Mouse (Mus musculus) limb, embryonic 10.5 days (tissue): ENCODE measurements at regions not wholly inside any gene's neighbourhood (a gene's known extent, or its start where the extent isn't known, plus 50 kb on each side); places are given as distances from the start of the nearest gene placed in this dataset.

Source experiments
- DNase-seq: peaks from one replicate; pipeline ENCODE4 v3.0.0-alpha.2; 2017; ENCODE audit warnings: low spot score
- H3K27ac ChIP-seq: fragments of 300-500 bp; sonication (generic); 2 replicates; pipeline ENCODE4 v1.5.1; 2016; ENCODE audit warnings: mild to moderate bottlenecking
- H3K27me3 ChIP-seq: fragments of 300-500 bp; sonication (generic); 2 replicates; pipeline ENCODE4 v1.6.1; 2016; ENCODE audit warnings: low read depth, mild to moderate bottlenecking; ENCODE audit not compliant: poor library complexity, severe bottlenecking
- H3K36me3 ChIP-seq: fragments of 300-500 bp; sonication (generic); 2 replicates; pipeline ENCODE4 v1.6.1; 2016; ENCODE audit warnings: mild to moderate bottlenecking, moderate library complexity
- H3K4me1 ChIP-seq: fragments of 300-500 bp; sonication (generic); 2 replicates; pipeline ENCODE4 v1.6.1; 2016
- H3K4me3 ChIP-seq: fragments of 300-500 bp; sonication (generic); 2 replicates; pipeline ENCODE4 v1.5.1; 2016; ENCODE audit warnings: mild to moderate bottlenecking, moderate library complexity
- H3K9me3 ChIP-seq: fragments of 300-500 bp; sonication (generic); replicated peaks from 2 replicates; pipeline ENCODE4 v1.6.1; 2016; ENCODE audit warnings: mild to moderate bottlenecking
- WGBS: fragments of 180-500 bp; shearing (Covaris S2); methylation state at CpG from one replicate; pipeline ENCODE4 v1.1.7; 2016; 5-methylcytosine and 5-hydroxymethylcytosine counted together

- no peak overlapping the region for H3K27ac ChIP-seq
Observed at GRCm38 (mm10) chr9:122437464-122437863, 86.1 kb downstream of the Abhd5 start.

GRCm38 (mm10) chr9:122446387-122447105 is 95.1 kb downstream of the Abhd5 start:
- Histone ChIP-seq H3K27ac (no peak overlapping the region), H3K36me3 (no peaks in the 10 kb centered on the region), H3K4me3 (no peak overlapping the region), H3K4me1 (no peaks in the 10 kb centered on the region), H3K27me3 (no peaks in the 10 kb centered on the region), H3K9me3 (no peaks in the 10 kb centered on the region)
- 72% methylated on average over 5 of the region's 5 CpGs for WGBS
- DNase-seq: no peak

More at GRCm38 (mm10) chr9:122437464-122437863, 86.1 kb downstream of the Abhd5 start:
- no peaks in the 10 kb centered on the region for H3K9me3 ChIP-seq
- no peak overlapping the region for H3K4me3 ChIP-seq
- H3K4me1 ChIP-seq: no peaks in the 10 kb centered on the region
- no peaks in the 10 kb centered on the region for H3K36me3 ChIP-seq
- DNase-seq: no peak
- WGBS: 85% methylated on average over 4 of the region's 4 CpGs
- H3K27me3 ChIP-seq: no peaks in the 10 kb centered on the region

GRCm38 (mm10) chr9:122447568-122447967 is 96.2 kb downstream of the Abhd5 start:
- no peaks in the 10 kb centered on the region for H3K27me3 ChIP-seq
- no peak for DNase-seq
- H3K4me1 ChIP-seq: no peaks in the 10 kb centered on the region
- no peak overlapping the region for H3K27ac ChIP-seq
- 77% methylated on average over 7 of the region's 7 CpGs for WGBS
- no peaks in the 10 kb centered on the region for H3K9me3 ChIP-seq
- no peaks in the 10 kb centered on the region for H3K36me3 ChIP-seq
- H3K4me3 ChIP-seq: no peak overlapping the region

GRCm38 (mm10) chr9:122448342-122448741 is 96.9 kb downstream of the Abhd5 start:
- H3K36me3 ChIP-seq: no peaks in the 10 kb centered on the region
- no peaks in the 10 kb centered on the region for H3K9me3 ChIP-seq
- H3K4me3 ChIP-seq: no peak overlapping the region
- no peaks in the 10 kb centered on the region for H3K27me3 ChIP-seq
- 83% methylated on average over 4 of the region's 4 CpGs for WGBS
- DNase-seq: no peak
- no peaks in the 10 kb centered on the region for H3K4me1 ChIP-seq
- H3K27ac ChIP-seq: no peak overlapping the region

GRCm38 (mm10) chr9:122450524-122450923 is 99.1 kb downstream of the Abhd5 start:
- Histone ChIP-seq H3K36me3 (no peaks in the 10 kb centered on the region), H3K9me3 (no peaks in the 10 kb centered on the region), H3K4me3 (no peak overlapping the region), H3K27ac (no peak overlapping the region), H3K4me1 (no peaks in the 10 kb centered on the region), H3K27me3 (no peaks in the 10 kb centered on the region)
- WGBS: 88% methylated on average over 5 of the region's 5 CpGs
- DNase-seq: no peak

- WGBS: 90% methylated on average over 8 of the region's 8 CpGs
- no peaks in the 10 kb centered on the region for H3K27me3 ChIP-seq
Observed at GRCm38 (mm10) chr9:122455301-122455700, 103.9 kb downstream of the Abhd5 start.

GRCm38 (mm10) chr9:122455779-122456178 is 104.4 kb downstream of the Abhd5 start:
- Histone ChIP-seq H3K4me1 (no peaks in the 10 kb centered on the region), H3K27ac (no peak overlapping the region), H3K27me3 (no peaks in the 10 kb centered on the region), H3K9me3 (no peaks in the 10 kb centered on the region), H3K36me3 (no peaks in the 10 kb centered on the region), H3K4me3 (no peak overlapping the region)
- WGBS: 79% methylated on average over 6 of the region's 6 CpGs
- no peak for DNase-seq

More at GRCm38 (mm10) chr9:122455301-122455700, 103.9 kb downstream of the Abhd5 start:
- no peaks in the 10 kb centered on the region for H3K9me3 ChIP-seq
- no peaks in the 10 kb centered on the region for H3K36me3 ChIP-seq
- H3K27ac ChIP-seq: no peak overlapping the region
- H3K4me3 ChIP-seq: no peak overlapping the region
- no peaks in the 10 kb centered on the region for H3K4me1 ChIP-seq
- DNase-seq: no peak

GRCm38 (mm10) chr9:122459491-122459890 is 108.1 kb downstream of the Abhd5 start:
- H3K36me3 ChIP-seq: no peaks in the 10 kb centered on the region
- 82% methylated on average over 6 of the region's 6 CpGs for WGBS
- H3K27me3 ChIP-seq: no peaks in the 10 kb centered on the region
- H3K27ac ChIP-seq: no peak overlapping the region
- H3K4me1 ChIP-seq: no peaks in the 10 kb centered on the region
- no peak for DNase-seq
- H3K4me3 ChIP-seq: no peak overlapping the region
- H3K9me3 ChIP-seq: no peaks in the 10 kb centered on the region

GRCm38 (mm10) chr9:122471539-122471938 is 120.1 kb downstream of the Abhd5 start:
- Histone ChIP-seq H3K27me3 (no peaks in the 10 kb centered on the region), H3K4me1 (no peaks in the 10 kb centered on the region), H3K27ac (no peak overlapping the region), H3K36me3 (no peaks in the 10 kb centered on the region), H3K4me3 (no peak overlapping the region), H3K9me3 (no peaks in the 10 kb centered on the region)
- no peak for DNase-seq
- WGBS: 100% methylated on average over 2 of the region's 2 CpGs

- peak; percentile 56 for DNase-seq
- no peaks in the 10 kb centered on the region for H3K36me3 ChIP-seq
- H3K27ac ChIP-seq: no peak overlapping the region
- WGBS: 50% methylated on average over 3 of the region's 3 CpGs
- no peak overlapping the region for H3K4me3 ChIP-seq
- no peaks in the 10 kb centered on the region for H3K9me3 ChIP-seq
- H3K4me1 ChIP-seq: no peaks in the 10 kb centered on the region
- H3K27me3 ChIP-seq: no peaks in the 10 kb centered on the region
Observed at GRCm38 (mm10) chr9:122476356-122476755, 124.9 kb downstream of the Abhd5 start.

GRCm38 (mm10) chr9:122487001-122487400 is 135.6 kb downstream of the Abhd5 start:
- Histone ChIP-seq H3K27me3 (no peaks in the 10 kb centered on the region), H3K4me1 (no peaks in the 10 kb centered on the region), H3K36me3 (no peaks in the 10 kb centered on the region), H3K4me3 (no peak overlapping the region), H3K9me3 (no peaks in the 10 kb centered on the region), H3K27ac (no peak overlapping the region)
- 92% methylated on average over 5 of the region's 5 CpGs for WGBS
- no peak for DNase-seq

GRCm38 (mm10) chr9:122494691-122495090 is 143.3 kb downstream of the Abhd5 start:
- DNase-seq: no peak
- Histone ChIP-seq H3K4me1 (0 out of 2 replicates have a peak, but pooled peaks cover 2% of the 10 kb centered on the region), H3K36me3 (no peaks in the 10 kb centered on the region), H3K4me3 (no peak overlapping the region), H3K27me3 (no peaks in the 10 kb centered on the region), H3K9me3 (no peaks in the 10 kb centered on the region), H3K27ac (no peak overlapping the region)
- 83% methylated on average over 9 of the region's 9 CpGs for WGBS

GRCm38 (mm10) chr9:122496482-122496985 is 145.1 kb downstream of the Abhd5 start:
- no peak for DNase-seq
- H3K27ac ChIP-seq: no peak overlapping the region

More at GRCm38 (mm10) chr9:122496482-122496985, 145.1 kb downstream of the Abhd5 start:
- Histone ChIP-seq H3K9me3 (no peaks in the 10 kb centered on the region), H3K4me3 (no peak overlapping the region), H3K27me3 (no peaks in the 10 kb centered on the region), H3K36me3 (no peaks in the 10 kb centered on the region), H3K4me1 (peaks cover 15% of the 10 kb centered on the region)
- 81% methylated on average over 2 of the region's 2 CpGs for WGBS
